Mouse (Mus musculus) monocyte, adult 5-6 weeks (primary cell): ENCODE measurements around the gene Btd. TPM values are rescaled to one million over a fixed set of nuclear protein-coding genes. Genes with fewer than 3 reads are reported as not detected.

Experiments
- ATAC-seq: fragments of 153-309, 156-312 bp; replicated peaks from 2 replicates; pipeline ENCODE4 v1.8.0; 2017; ENCODE audit warnings: mild to moderate bottlenecking; ENCODE audit not compliant: low TSS enrichment, insufficient number of reproducible peaks, severe bottlenecking, poor library complexity, low FRiP score
- total RNA-seq: library from RNA; stranded (forward); fragments of 200-1000, 200-491, 200-594 nt; gene quantifications from 3 replicates; pipeline ENCODE4 v1.2.3, GENCODE M21; 2017

Btd gene
- total RNA-seq, 1 experiment from 2014 or later: 9.9 TPM

DNA sequence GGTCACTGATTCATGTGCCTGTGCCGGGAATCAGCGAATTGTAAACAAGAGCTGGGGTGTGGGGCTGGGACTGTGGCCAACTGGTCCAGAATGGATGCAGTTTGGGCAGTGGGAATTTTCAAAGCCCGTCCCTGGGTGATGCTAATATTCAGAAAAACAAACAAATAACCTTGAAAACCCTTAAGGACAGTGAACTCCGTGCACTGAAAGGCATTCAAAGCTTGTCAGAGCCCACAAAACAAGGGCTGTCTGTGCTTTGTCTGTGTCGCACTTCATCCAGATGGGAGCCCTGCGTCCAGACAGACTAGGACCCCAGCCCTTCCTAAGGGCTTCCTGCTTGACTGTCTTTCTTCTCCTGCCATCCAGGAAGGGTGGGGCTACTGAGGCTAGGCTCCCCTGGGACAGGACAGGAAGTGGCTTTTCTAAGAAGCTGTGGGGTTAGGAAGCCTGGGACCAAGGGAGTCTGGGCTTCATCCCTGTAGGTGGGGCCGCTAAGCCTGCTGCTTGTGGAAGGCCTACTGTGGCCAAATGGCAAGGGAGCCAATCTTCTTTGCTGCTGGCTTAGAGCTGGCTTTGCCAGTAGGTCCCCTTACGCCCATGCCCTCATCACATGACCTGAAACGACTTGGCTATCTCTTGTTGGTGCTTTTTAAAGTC, 21.9 kb downstream of the Btd start:
- ATAC-seq: no peak

DNA sequence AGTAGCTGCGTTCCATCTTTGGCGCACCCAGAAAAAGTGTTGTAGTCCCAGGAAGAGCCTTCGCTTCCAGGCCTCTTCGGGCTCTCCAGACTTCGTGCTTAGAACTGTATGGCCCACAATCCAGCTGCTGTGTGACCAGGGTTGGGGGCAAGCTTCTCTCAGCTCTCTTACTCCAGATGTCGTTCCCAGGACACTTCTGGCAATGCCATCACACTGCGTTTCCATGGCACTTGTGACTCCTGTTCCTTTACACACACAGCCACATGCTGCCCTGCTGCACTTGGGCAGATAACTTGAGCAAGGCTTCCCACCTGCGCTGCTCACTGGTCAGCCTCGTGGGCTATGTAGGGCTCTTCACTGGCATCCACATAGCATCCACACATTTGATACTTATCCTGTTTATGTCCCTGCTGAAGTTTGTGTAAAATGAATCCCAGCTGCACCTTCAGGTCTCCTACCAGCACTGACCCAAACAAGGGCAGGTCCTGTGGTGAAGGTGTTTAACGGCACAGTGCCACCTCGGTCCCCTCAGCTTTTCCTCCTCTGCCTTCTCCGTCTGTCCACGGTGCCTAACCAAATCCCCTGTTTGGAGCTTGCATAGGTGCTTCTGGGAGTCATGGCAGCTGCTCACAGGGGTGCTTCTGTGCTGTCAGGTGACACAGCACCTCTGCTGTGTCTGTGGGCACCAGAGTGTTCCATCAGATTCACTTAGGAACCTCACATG, 22.7 kb downstream of the Btd start:
- ATAC-seq: no peak

DNA sequence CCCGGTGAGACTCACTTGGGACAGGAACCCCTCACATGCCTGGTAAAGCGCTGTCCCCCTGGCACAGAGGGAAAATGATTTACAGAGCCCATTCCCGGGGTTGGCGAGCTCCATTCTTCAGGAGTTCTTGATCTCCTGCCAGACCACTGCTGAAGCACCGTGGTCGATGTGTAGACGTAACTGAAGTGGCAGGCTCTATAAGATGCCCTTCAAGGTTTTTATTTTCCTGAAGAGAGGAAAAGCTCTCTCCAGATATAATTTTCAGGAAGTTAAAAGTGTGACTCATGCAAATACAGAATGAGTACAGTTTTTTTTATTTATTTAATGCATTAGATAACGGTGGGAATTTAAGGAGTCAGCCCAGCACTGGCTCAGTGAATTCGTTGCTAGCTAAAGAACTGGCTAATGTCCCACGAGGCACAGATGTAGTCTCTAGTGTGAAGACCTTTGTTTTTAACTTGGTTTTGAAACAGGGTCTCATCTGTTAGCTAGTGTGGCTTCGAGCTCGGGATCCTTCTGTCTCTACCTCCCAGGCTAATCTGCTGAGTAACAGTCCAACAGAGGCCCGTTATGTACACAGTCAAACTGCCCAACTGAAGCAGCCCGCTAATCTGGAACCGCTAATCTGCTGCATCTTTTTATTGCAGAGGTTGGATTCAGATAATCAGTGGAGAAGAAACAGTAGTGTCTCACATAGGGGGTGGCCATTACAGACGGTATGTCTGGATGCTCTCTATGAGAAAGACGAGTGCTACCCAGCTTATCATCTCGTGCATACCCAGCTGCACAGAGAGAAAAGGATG, 23.5 kb downstream of the Btd start:
- ATAC-seq: no peak

GRCm38 (mm10) chr14:31664903-31665565, 24.2 kb downstream of the Btd start:
- peak; percentile 54 for ATAC-seq

- no peak for ATAC-seq
Measured at GRCm38 (mm10) chr14:31665566-31665940, 24.7 kb downstream of the Btd start.

GRCm38 (mm10) chr14:31666931-31667705, 26.3 kb downstream of the Btd start:
- ATAC-seq: no peak

DNA sequence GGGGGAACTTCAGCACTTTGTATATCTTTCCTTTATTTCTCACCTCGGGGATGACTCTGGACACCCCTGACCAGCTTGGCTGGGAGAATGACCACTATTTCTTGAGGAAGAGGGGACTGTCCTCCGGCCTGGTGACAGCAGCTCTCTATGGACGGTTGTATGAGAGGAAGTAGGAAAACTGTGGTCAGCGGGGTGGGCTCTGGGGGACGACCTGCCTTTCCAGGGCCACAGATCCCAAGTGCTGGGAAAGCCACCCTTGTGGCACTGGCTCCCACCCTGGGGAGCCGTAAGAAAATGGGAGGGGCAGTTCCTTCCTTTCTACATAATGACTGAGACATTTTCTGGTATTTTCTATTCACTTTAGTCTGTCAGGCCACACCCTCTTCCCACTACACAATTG, 26.9 kb downstream of the Btd start:
- ATAC-seq: no peak

GRCm38 (mm10) chr14:31668326-31668725, 27.5 kb downstream of the Btd start:
- ATAC-seq: no peak

- no peak for ATAC-seq
Measured at GRCm38 (mm10) chr14:31669161-31669611, 28.4 kb downstream of the Btd start.

DNA sequence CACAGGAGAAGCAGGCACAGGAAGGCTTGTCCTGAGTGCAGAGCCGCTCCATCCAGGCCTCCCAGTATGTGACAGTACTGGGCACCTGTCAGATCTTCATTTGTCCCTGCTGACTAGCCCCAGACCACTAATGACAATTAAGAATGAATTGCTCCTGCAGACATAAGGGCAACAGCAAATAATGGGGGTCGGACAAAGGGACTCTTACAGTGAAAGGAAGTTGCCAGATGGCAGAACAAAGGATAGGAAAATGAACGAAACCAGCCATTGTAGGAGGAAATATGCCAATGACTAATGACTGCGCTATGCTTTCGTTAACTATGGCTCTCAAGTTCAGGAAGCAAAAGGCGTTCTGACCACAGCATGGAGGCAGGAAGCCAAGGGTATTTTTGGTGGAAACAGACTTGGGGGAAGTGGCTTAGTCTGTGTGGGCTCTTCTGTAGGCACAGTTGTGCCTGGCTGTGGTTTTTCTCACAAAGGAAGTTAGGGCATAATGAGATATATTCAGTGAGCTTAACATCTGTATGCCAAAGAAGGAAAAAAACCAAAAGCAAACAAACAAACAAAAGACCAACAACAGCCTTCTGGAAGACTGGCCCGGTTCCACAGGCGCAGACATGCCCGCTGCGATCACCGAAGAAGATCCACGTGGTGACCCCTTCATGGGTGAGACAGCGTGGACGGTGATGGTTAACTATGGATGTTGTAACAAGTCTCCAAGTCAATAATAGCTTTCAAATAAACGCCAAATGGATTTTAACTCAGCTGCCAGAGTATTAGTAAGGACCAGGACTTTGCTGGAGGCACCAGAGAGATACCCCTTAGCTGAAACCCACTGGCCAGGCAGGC, 29.0 kb downstream of the Btd start:
- peak; percentile 82 for ATAC-seq

DNA sequence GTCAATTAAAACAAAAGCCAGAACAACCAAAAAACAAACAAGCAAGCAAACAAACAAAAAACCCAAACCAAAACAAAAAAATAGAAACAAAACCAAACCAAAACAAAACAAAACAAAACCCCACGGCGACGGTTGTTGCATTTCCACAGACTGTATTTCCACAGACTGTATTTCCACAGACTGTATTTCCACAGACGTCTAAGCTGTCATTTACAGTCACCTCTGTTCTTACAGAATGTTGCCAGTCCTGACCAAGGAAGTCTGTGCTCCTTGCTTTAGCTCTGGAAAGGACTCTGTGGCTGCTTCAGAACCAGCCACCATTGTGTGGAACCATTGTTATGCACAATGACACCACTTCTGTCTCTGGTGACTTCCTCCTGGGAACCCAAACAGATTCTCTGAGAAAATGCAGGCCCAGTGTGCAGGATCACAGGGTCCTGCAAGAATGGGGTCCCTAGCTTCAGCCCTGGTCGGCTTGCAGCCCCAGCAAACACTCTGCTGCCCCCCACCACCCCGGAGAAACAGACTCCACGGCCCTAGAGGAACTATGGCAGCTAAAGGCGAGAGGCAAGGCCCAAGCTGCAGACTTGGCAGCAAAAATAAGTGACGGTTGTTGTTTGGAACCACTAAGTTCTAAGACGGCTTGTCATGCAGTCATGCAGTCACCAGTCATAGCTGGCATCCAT, 30.9 kb downstream of the Btd start:
- ATAC-seq: no peak

DNA sequence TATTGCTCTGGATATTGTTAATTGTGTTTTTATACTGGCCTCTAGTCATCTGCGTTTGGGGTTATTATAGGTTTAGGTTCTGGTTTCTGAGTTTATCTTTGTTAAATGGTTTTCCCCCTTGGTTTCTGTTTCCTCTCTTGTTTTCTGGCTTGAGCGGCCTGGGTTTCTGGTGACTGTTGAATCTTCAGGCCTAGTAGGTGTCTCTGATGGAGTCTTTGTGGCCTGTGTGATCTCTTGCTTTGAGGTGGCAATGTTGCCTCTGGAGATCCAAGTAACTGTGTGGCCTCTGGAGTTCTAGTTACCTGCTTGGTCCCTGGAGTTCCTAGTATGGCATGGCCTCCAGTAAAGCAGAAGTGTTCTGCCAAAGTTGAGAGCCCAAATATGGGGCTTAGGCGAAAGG, 39.8 kb downstream of the Btd start:
- ATAC-seq: no peak

DNA sequence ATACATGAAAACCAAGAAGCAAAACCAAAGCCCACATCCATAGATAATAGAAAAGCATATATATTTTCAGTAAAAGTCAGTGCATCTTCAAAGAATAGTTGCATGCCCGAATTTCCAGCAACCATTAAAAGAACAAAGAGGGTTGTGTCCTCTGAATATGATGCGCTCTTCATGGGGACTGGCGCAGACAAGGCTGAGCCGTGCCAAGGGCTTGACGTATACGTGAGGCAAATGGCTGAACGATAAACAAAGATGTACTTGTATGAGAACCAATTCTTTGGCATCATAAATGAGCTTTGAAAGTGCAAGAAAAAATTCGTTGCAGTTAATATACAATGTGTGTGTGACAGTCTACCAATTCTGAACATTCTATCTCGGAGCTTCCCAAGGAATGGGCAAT, 40.5 kb downstream of the Btd start:
- ATAC-seq: no peak

DNA sequence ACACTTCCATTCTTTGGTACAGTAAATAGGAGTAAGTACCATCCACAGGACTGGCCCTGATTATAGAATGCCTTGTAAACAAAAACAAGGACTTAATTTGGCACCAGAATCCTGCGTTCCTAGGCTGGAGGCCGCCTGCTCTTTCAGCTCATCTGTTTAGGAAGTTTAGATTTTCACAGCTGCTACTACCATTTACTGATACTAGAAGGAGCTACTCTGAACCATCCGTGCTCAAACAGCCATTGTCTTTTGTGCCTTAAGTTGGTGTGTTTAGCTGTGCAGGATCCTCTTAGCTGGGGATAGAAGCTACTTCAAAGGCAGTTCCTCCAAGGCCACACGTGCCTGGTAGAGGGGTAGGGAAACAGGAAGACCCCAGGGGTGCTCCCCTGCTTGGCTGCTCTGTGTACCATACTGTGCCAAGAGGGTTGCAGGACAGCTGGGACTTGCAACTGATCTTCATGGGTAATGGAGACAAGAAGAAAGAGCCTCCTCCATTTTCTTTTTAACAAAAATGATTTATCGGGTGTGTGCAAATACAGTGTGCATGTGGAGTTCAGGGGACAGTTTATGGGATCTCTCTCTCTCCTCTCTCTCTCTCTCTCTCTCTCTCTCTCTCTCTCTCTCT, 41.2 kb downstream of the Btd start:
- ATAC-seq: no peak

DNA sequence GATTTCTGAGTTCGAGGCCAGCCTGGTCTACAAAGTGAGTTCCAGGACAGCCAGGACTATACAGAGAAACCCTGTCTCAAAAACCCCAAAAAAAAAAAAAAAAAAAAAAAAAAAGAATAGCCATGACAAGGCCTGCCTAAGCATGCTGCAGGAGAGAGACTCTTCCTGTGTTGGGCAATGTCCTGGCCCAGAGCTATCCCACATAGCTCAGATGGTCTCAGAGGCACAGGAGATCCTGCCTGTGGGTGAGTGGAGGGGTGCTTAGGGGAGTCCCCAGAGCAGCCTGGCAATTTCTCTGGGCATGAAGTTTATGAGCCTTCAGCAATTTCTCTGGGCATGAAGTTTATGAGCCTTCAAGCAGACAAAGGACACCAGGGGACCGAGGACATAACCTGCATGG, 42.8 kb downstream of the Btd start:
- no peak for ATAC-seq

GRCm38 (mm10) chr14:31684343-31685040, 43.7 kb downstream of the Btd start:
- peak; percentile 43; the same call in 1 of the 2 replicates for ATAC-seq
